Mouse (Mus musculus) cerebellum, adult 2 months (tissue): ENCODE results near the gene Cpn2.

ENCODE experiments used
- CTCF ChIP-seq: fragments of 200-500 bp; IDR thresholded peaks from 2 replicates; pipeline ENCODE4 v1.5.1; 2011; ENCODE audit warnings: low read depth, mild to moderate bottlenecking, control low read depth, low read length, moderate library complexity, borderline replicate concordance; ENCODE audit not compliant: insufficient read depth
- POLR2A ChIP-seq: fragments of 200-500 bp; IDR thresholded peaks from 2 replicates; pipeline ENCODE4 v1.6.1; 2011; ENCODE audit warnings: low read length, control low read depth, borderline replicate concordance; ENCODE audit not compliant: insufficient read depth

- TF ChIP-seq CTCF (no peak), POLR2A (no peak)
These were observed 59.3 kb downstream of the Cpn2 start for GRCm38 (mm10) chr16:30207991-30208390.
